Mouse (Mus musculus): ENCODE results near the gene Pvr.

Gene Pvr

GRCm38 (mm10) chr7:19911695-19912524, 9.1 kb downstream of the Pvr start:
- POLR2A ChIA-PET, result interaction anchor here in 3 of 4 experiments (0.6 to 2.1 kb wide), 10 partner anchors 9 to 225 kb away, joined by 3 to 16 read pairs (median 4); partner anchors contain the start of genes Igsf23 (in 1 of the 3) and Pvr (in 1 of the 3)
- CTCF ChIA-PET, result interaction anchor here (0.6 to 2.2 kb wide), 21 partner anchors 8 to 488 kb away, joined by 3 to 17 read pairs (median 4); partner anchors contain the start of gene Ceacam19 (in 1 of the 4)

GRCm38 (mm10) chr7:19911292-19911658, 9.7 kb downstream of the Pvr start:
- ChIA-PET POLR2A (interaction anchor here in 3 of 4 experiments (0.6 to 2.1 kb wide), 12 partner anchors 9 to 41 kb away, joined by 3 to 16 read pairs (median 4); partner anchors contain the start of genes Igsf23 (in 1 of the 3) and Pvr (in 1 of the 3)), CTCF (interaction anchor here in 3 of 4 experiments (0.6 to 2.3 kb wide), 23 partner anchors 9 to 242 kb away, joined by 3 to 17 read pairs (median 5); partner anchors contain the start of genes Ceacam19 (in 1 of the 3), Igsf23 (in 1 of the 3) and Pvr (in 1 of the 3))

GRCm38 (mm10) chr7:19910421-19911291, 10.3 kb downstream of the Pvr start:
- CTCF ChIA-PET, result interaction anchor here in 3 of 4 experiments (0.6 to 2.3 kb wide), 24 partner anchors 10 to 242 kb away, joined by 3 to 17 read pairs (median 4); partner anchors contain the start of genes Ceacam19 (in 1 of the 3), Igsf23 (in 1 of the 3) and Pvr (in 1 of the 3)
- POLR2A ChIA-PET, result interaction anchor here in 2 of 4 experiments (0.6 to 2.1 kb wide), 7 partner anchors 10 to 21 kb away, joined by 4 to 16 read pairs (median 5); partner anchors contain the start of gene Pvr (in 1 of the 2)

GRCm38 (mm10) chr7:19889881-19890280, 31.1 kb downstream of the Pvr start:
- CTCF ChIA-PET, result interaction anchor here (0.5 to 1.8 kb wide), 69 partner anchors 9 to 247 kb away, joined by 3 to 16 read pairs (median 4); partner anchors contain the start of genes Cblc (in 3 of the 4), Gm19345 (in 1 of the 4), Igsf23 (in 1 of the 4) and Nectin2 (in 1 of the 4)
- POLR2A ChIA-PET, result interaction anchor here in 3 of 4 experiments (0.7 to 1.1 kb wide), 5 partner anchors 13 to 93 kb away, joined by 3 to 7 read pairs (median 4); partner anchors contain the start of gene Cblc (in 1 of the 3)

GRCm38 (mm10) chr7:19887849-19888248, 33.1 kb downstream of the Pvr start, which contains the start of gene Ceacam19:
TSS of gene Ceacam19 (minus strand) at chr7:19887965.
- CTCF ChIA-PET, result interaction anchor here in 1 of 4 experiments (0.8 kb wide), 1 partner anchor 24 kb away, joined by 3 read pairs; no protein-coding TSS in a partner anchor
- POLR2A ChIA-PET, result interaction anchor here in 1 of 4 experiments (0.5 kb wide), 1 partner anchor 187 kb away, joined by 4 read pairs; no protein-coding TSS in a partner anchor

GRCm38 (mm10) chr7:19880754-19881153, 40.2 kb downstream of the Pvr start:
- CTCF ChIA-PET, result interaction anchor here in 3 of 4 experiments (0.7 to 2.0 kb wide), 6 partner anchors 9 to 91 kb away, joined by 3 to 9 read pairs (median 5); no protein-coding TSS in a partner anchor
- POLR2A ChIA-PET, result no interaction called here

- ChIA-PET POLR2A (interaction anchor here in 3 of 4 experiments (0.5 to 2.4 kb wide), 43 partner anchors 9 to 208 kb away, joined by 3 to 13 read pairs (median 4); partner anchors contain the start of gene Cblc (in 1 of the 3)), CTCF (interaction anchor here (0.5 to 6.2 kb wide), 53 partner anchors 10 to 208 kb away, joined by 3 to 42 read pairs (median 5); partner anchors contain the start of genes Cblc (in 2 of the 4), Bcam (in 1 of the 4), Ceacam16 (in 1 of the 4) and Gm19345 (in 1 of the 4))
Observed at GRCm38 (mm10) chr7:19876781-19877425, 44.1 kb downstream of the Pvr start.

GRCm38 (mm10) chr7:19875948-19876682, 44.8 kb downstream of the Pvr start:
- CTCF ChIA-PET, result interaction anchor here (0.6 to 6.2 kb wide), 61 partner anchors 9 to 421 kb away, joined by 3 to 42 read pairs (median 4); partner anchors contain the start of genes Cblc (in 2 of the 4), Bcam (in 1 of the 4), Ceacam16 (in 1 of the 4) and Gm19345 (in 1 of the 4)
- POLR2A ChIA-PET, result interaction anchor here in 3 of 4 experiments (0.6 to 2.4 kb wide), 43 partner anchors 9 to 207 kb away, joined by 3 to 13 read pairs (median 4); partner anchors contain the start of genes Cblc (in 1 of the 3) and Tomm40 (in 1 of the 3)

GRCm38 (mm10) chr7:19871943-19872601, 48.9 kb downstream of the Pvr start:
- ChIA-PET CTCF (interaction anchor here (0.6 to 6.2 kb wide), 61 partner anchors 9 to 207 kb away, joined by 3 to 74 read pairs (median 5); partner anchors contain the start of genes Cblc (in 4 of the 4), Clptm1 (in 1 of the 4), Gm19345 (in 1 of the 4) and Nectin2 (in 1 of the 4)), POLR2A (interaction anchor here in 3 of 4 experiments (0.6 to 2.2 kb wide), 27 partner anchors 27 to 719 kb away, joined by 3 to 16 read pairs (median 4); partner anchors contain the start of genes Cblc (in 2 of the 3) and Bcam (in 1 of the 3))

GRCm38 (mm10) chr7:19871137-19871621, 49.8 kb downstream of the Pvr start:
- POLR2A ChIA-PET, result interaction anchor here in 3 of 4 experiments (0.6 to 2.2 kb wide), 15 partner anchors 22 to 464 kb away, joined by 3 to 16 read pairs (median 5); partner anchors contain the start of genes Bcam (in 1 of the 3) and Cblc (in 1 of the 3)
- CTCF ChIA-PET, result interaction anchor here (0.6 to 6.2 kb wide), 33 partner anchors 10 to 204 kb away, joined by 3 to 74 read pairs (median 6); partner anchors contain the start of genes Cblc (in 4 of the 4), Gm19345 (in 1 of the 4) and Nectin2 (in 1 of the 4)

- POLR2A ChIA-PET, result interaction anchor here in 1 of 4 experiments (0.7 kb wide), 1 partner anchor 12 kb away, joined by 3 read pairs; no protein-coding TSS in a partner anchor
- CTCF ChIA-PET, result interaction anchor here in 2 of 4 experiments (0.6 to 4.5 kb wide), 3 partner anchors 18 to 222 kb away, joined by 4 to 20 read pairs (median 4); no protein-coding TSS in a partner anchor
Observed at GRCm38 (mm10) chr7:19867751-19868399, 53.1 kb downstream of the Pvr start.

- CTCF ChIA-PET, result interaction anchor here (0.6 to 3.9 kb wide), 18 partner anchors 10 to 76 kb away, joined by 3 to 19 read pairs (median 6); partner anchors contain the start of gene Gm19345 (in 1 of the 4)
Observed at GRCm38 (mm10) chr7:19866490-19866889, 54.5 kb downstream of the Pvr start.

GRCm38 (mm10) chr7:19865246-19866036, 55.5 kb downstream of the Pvr start:
- ChIA-PET CTCF (interaction anchor here (0.6 to 3.9 kb wide), 24 partner anchors 11 to 460 kb away, joined by 3 to 19 read pairs (median 4); partner anchors contain the start of gene Gm19345 (in 1 of the 4)), POLR2A (interaction anchor here in 3 of 4 experiments (0.8 to 2.9 kb wide), 25 partner anchors 9 to 199 kb away, joined by 3 to 11 read pairs (median 4); partner anchors contain the start of genes Bcl3 (in 1 of the 3), Cblc (in 1 of the 3), Gm19345 (in 1 of the 3) and Tomm40 (in 1 of the 3))

More at GRCm38 (mm10) chr7:19866490-19866889, 54.5 kb downstream of the Pvr start:
- POLR2A ChIA-PET, result interaction anchor here in 3 of 4 experiments (0.9 to 2.9 kb wide), 15 partner anchors 10 to 125 kb away, joined by 3 to 11 read pairs (median 5); partner anchors contain the start of genes Bcam (in 1 of the 3) and Cblc (in 1 of the 3)

All from embryonic stem cell, embryonic (primary cell).